Mouse (Mus musculus) ES-Bruce4 (cell line): Measurements from ENCODE around the gene Carhsp1.

ENCODE experiments used
- CTCF ChIP-seq: IDR thresholded peaks from one replicate; pipeline ENCODE4 v1.8.1; 2011; ENCODE audit warnings: low read depth, low read length
- EP300 ChIP-seq: IDR thresholded peaks from 2 replicates; pipeline ENCODE4 v1.6.1; 2011; ENCODE audit warnings: low read depth, low read length; ENCODE audit not compliant: insufficient read depth
- POLR2A ChIP-seq: IDR thresholded peaks from one replicate; pipeline ENCODE4 v1.8.1; 2011; ENCODE audit warnings: low read length; ENCODE audit not compliant: insufficient read depth

DNA sequence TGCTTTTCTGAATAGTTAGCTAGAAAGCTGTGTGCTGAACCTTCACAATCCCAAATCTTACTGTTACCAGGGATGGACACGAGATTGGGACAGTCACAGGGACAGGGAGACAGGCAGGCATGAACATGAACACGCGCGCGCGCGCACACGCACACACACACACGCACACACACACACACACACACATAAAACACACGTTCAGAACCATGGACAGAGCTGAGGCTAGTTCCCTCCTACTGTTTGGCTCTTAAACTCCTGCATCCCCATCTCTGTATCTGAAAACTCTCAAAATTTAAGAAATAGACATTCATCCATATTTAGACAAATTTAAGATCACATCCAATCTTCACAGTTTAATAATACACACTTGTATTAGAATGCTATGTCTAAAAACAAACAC is 45.8 kb upstream of the Carhsp1 start:
- TF ChIP-seq CTCF = no peak
- no peak for TF ChIP-seq POLR2A
- no peak for TF ChIP-seq EP300
